Mouse (Mus musculus) spleen, postnatal 36 days (tissue): ENCODE measurements around the gene Sez6l2.

ENCODE experiments used
- DNase-seq, 2 experiments: peaks; one replicate each; pipeline ENCODE4 v3.0.0; 2022; ENCODE audit warnings: low spot score in 2 of 2, mixed read lengths in 1 of 2

The Sez6l2 gene

DNA sequence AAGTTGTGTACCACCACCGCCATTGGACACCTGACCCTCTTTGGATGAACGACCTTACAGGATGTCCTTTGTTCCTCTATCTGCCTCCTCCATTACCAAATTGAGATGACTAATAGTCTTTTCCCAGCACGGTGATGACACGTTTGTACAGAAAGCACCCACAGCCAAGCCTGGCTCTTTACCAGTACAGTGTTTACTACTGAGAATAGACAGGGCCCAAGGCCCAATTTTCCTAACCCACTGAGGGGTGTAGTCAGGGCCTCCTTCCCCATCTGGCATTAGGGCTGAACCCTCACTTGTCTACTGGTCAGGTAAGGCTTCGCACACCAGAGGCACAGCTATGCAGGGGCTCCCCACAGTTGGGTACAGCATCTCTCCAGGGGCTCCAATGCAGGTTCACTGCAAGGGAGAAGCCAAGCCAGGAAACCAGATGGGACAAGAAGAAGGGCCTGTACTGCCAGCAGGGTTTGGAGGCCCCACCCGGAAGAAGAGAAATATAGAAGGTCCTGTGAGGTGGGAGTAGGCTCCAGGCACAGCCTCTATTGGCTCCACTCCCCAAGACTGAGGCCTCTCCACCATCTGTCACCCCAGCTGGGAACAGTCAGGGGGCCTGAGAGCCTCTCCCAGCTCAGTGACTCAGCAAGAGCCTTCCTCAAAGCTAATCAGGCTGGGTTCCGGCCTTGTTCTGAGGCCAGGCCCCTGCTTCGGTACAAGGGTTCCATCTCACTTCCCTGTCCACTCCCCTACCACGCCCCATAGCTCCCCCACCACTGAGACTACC is 58.1 kb downstream of the Sez6l2 start:
- peak; percentile 68 to 71 for DNase-seq

DNA sequence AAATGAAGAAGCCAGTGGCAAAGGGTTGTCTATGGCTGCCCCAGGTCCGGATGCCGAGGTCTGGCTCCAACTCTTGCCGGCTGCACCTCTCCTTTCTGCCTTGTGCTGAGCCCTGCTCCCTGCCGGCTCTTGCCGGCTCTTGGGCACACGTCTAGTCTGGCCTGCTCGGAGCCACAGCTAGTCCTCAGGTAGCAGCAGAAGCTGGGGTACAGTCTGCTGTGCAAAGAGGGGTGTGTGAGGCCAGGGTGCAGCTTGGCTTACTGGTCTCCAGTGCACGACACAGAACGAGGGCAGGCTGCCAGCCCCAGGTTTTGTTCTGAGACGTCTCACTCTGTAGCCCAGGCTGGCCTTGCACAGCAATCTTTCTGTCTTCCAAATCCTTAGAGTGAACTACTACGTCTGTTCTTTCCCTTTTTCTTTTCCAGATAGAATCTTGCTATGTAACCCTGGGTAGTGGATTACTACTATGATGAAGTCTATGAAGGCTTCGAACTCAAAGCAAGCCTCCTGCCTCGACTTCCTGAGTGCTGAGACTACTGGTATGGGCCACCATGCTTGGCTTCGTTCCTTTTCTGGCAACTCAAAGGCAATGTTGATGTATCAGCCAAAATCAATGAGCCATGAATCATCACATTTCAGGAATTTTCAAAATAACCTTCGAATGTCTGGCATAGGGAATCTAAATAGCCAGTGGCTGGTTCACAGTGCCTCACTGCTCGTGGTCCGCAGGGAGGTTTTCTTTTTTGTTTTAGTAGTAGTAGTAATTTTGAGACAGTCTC is 59.1 kb downstream of the Sez6l2 start:
- no peak for DNase-seq

GRCm38 (mm10) chr7:127011051-127011450 is 60.7 kb downstream of the Sez6l2 start:
- DNase-seq, result no peak

DNA sequence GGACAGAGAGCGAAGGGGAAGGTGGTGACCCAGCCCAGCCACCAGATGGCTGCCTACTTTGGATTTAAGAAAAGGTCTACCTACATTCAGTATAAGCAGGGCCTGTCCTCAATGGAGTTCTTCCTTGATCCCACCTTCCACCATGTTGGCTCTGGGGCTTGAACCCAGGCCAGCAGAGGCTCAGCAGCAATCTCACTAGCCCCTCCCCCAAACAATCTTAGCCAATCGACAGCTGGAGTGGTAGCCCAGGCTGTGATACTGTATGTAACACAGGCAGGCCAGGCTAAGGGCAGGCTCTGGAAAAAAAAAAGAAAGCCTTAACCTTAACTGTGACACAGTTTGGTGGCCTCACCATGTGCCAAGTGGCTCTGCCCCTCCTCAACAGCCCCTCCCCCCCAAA is 61.4 kb downstream of the Sez6l2 start:
- no peak for DNase-seq

DNA sequence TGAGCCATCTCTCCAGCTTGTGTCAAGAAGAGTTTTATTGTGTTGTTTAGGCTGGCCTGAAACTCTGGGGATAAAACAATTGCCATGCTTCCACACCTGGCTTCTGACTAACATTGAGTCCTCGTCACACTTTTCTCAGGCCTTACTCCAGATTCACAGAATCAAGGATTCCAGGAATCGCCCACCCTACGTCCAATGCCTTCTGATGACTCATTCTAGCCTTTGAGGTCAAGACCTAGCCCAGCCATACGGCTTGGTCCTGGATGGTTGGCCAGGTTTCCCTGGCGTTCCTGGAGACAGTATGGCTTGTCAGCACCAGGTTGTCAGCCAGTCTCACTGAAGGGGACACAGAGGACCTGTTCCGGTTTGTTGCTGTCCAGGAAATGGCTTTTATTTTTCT is 62.0 kb downstream of the Sez6l2 start:
- no peak for DNase-seq

DNA sequence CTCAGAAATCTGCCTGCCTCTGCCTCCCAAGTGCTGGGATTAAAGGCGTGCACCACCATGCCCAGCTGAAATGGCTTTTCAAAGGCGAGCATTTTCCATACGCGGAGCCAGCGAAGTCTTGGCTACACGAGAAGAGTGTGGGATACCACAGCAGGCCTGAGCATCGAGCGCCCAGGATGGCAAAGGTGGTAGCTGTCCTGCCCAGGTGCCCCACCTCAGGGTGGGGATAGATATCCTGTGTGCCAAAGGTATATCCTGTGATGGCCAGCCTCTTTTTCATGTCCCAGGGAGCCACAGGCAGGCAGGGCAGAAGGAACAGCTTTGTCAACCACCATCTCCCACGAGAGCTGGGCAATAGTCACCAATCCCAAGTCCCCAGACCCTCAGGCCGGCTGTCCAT is 62.5 kb downstream of the Sez6l2 start:
- DNase-seq, result no peak

DNA sequence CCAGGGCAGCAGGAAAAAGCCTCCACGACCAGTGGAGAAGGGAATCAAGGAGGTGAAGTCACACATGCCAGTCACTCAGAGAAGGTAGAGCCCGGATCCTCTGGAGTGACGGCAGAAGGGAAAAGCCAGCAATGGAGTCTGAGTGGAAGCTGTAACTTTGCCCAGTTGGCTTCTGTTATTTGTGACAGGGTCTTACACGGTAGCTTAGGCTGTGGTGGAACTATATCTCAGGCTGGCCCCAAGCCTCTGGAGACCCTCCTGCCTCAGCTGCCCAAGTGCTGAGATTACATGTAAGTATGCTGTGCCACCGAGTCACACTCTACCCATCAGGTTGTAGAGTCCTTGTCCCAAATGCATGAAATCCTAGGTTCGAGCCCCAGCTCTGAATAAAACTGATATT is 63.0 kb downstream of the Sez6l2 start:
- DNase-seq, result no peak

DNA sequence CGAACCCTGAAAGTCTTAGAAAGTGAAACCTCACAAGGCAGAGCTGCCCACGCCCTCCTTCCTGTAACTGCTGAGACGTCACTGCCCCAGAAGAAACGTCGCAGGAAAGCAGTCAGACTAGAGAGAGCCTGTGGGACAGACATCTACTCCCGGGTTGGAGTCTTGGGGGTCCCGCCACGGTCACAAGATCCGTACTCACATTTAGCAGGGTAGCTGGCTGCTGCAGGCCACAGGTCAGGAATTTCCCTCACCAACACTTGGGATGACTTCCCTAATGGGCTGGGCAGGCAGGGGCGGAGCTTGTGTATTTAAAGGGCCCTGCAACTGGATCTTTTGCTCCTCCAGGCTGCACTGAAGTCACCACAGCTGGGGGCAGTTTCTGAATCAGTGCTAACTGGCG is 64.0 kb downstream of the Sez6l2 start, which contains the start of gene Mvp:
Gene Mvp, minus strand, starts transcription at position 302 of the 400 bp plus-strand sequence.
- peak; percentile 66 to 73 for DNase-seq

GRCm38 (mm10) chr7:127014993-127015392 is 64.6 kb downstream of the Sez6l2 start:
- DNase-seq, result no peak

- peak; percentile 54 to 66 for DNase-seq
Measured at GRCm38 (mm10) chr7:127016081-127016480, 65.7 kb downstream of the Sez6l2 start.

GRCm38 (mm10) chr7:127016481-127016485 is 65.9 kb downstream of the Sez6l2 start, which contains the start of gene Pagr1b:
Gene Pagr1b (minus strand): TSS chr7:127016484.
- DNase-seq, result no peak

- no peak for DNase-seq
Measured at GRCm38 (mm10) chr7:127016486-127016938, 66.1 kb downstream of the Sez6l2 start.

GRCm38 (mm10) chr7:127016971-127017949 is 66.9 kb downstream of the Sez6l2 start, which contains the start of gene Pagr1a:
Gene Pagr1a (minus strand): TSS chr7:127017352.
- peak; percentile 97 to 98 for DNase-seq

DNA sequence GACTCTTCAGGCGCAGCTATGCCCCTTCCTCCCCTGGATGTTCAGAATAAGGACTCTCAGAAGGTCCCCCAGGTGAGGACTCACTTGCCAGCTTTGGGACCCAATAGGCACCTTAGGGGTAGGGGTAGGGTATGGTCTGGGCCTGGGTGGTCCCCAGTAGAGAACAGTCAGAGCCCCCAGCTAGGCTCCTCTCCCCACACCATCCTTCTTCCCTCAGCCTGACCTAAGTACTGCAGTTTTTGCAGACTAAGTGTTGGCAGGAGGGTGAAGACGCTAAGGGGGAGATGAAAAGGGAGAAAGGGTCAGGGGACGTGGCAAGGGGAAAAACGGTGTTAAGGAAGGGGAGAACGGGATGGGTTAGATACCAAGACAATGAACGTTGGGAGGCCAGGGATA is 67.6 kb downstream of the Sez6l2 start:
- DNase-seq, result no peak

- DNase-seq, result no peak
Measured at GRCm38 (mm10) chr7:127018416-127019305, 68.3 kb downstream of the Sez6l2 start.

DNA sequence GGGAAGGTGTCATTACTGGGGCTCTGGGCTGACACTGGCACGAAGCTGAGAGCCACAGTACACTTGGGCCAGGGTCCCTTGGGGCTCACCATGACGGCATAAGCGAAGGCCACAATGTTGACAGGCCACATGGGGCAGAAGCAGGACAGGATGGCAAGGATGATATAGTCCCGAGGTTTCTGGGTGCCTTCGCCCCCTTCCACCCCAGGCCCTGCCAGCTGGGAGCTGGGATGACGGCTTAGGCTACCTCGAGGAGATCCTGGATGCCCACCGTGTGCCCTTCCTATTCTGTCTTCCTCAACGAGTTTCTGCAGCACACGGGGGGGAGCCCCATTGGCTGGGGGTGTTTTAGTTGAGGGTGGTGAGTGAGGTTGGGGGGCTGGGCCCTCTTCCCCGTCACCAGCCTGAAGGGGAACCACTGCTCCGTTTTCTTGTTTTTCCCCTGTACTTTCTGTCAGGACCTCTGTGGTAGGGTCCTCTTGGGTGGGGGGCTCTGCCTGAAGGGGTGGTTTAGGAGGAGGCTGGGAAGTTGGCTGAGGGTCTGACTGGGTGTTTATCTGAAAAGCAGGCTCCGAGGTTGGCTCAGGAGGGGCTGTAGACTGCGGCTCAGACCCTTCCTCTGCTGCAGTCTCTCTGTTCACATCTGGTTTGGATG is 69.1 kb downstream of the Sez6l2 start:
- DNase-seq, result no peak

DNA sequence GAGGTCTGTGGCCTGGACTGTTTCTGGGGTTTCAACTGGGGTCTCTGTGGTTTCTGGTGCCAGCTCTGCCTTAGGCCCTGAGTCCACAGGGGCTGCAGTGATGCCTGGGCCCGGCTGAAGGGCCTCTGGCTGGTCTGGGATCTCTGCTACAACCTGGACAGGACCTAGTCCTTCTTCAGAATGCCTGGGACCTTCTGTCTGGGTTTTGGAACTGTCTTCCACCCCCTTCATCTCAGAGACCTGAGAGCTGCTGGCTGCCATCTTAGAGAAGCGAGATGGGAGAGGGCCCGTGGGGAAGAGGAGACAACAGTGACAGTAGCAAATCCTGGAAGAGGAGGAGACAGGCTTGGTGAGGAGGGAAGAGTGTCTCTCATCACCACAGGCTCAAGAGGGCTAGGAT is 69.7 kb downstream of the Sez6l2 start:
- no peak for DNase-seq
